Mouse (Mus musculus): Measurements from ENCODE around the gene Hc. TPM values are rescaled to one million over a fixed set of nuclear protein-coding genes. Genes with fewer than 3 reads are reported as not detected.
A peak's percentile ranks its signal among the peaks of the same experiment; 100 is the strongest.

Hc gene
- polyA plus RNA-seq, 1 experiment from 2014 or later = 0.41 TPM

GRCm38 (mm10) chr2:35067117-35067516 is 5.9 kb upstream of the Hc start:
- H3K4me1 ChIP-seq (ENCODE audit: control insufficient read depth, insufficient read depth, low read length) = no peaks in the 10 kb centered on the region
- no peak overlapping the region for H3K27ac ChIP-seq (replicated peaks; ENCODE audit: low read depth, low read length)
- no peak overlapping the region for H3K9ac ChIP-seq (replicated peaks; ENCODE audit: low read length)
- WGBS = 91% methylated on average over 11 of the region's 11 CpGs
- no peak for DNase-seq
- no peaks in the 10 kb centered on the region for H3K36me3 ChIP-seq (ENCODE audit: control insufficient read depth, insufficient read depth, low read length)
- H3K27me3 ChIP-seq (ENCODE audit: control insufficient read depth, insufficient read depth, low read length) = no peaks in the 10 kb centered on the region
- no peak overlapping the region for H3K4me2 ChIP-seq (ENCODE audit: low read length)
- no peak for ATAC-seq (ENCODE audit: low FRiP score, low TSS enrichment)
- no peaks in the 10 kb centered on the region for H3K9me3 ChIP-seq (ENCODE audit: control insufficient read depth, low read length)
- no peak overlapping the region for H3K4me3 ChIP-seq (replicated peaks; ENCODE audit: low read depth, low read length)

DNA sequence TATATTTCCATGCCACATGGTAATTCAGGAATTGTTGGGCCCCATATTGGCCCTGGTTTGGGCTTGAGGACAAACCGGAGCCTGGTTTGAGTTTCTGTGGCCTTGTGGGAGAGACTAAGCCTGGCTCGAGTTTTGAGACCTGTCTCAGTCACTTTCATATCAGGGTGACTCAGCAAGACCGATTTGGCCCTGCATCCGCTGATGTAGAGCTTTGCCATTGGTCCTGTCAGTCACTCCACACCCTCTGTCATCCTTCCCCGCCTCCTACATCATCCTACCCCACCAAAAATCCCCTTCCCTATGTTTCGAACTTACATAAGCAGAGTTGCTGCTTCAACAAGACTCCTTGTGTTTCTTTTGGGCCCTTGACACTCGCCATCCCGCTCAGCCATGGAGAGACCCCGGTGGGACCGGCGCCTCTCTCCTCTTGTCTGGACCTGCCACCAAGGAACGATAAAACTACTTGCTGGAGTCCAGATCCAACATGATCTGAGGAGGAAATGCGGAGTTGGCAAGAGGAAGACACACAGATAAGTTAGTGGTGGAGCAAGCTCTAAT is 5.4 kb upstream of the Hc start:
- WGBS = 92% methylated on average over 13 of the region's 13 CpGs
- no peak overlapping the region for H3K9ac ChIP-seq (replicated peaks; ENCODE audit: low read length)
- no peaks in the 10 kb centered on the region for H3K9me3 ChIP-seq (ENCODE audit: control insufficient read depth, low read length)
- ATAC-seq (ENCODE audit: low FRiP score, low TSS enrichment) (no peak), DNase-seq (no peak)
- H3K27ac ChIP-seq (replicated peaks; ENCODE audit: low read depth, low read length) = no peak overlapping the region
- H3K4me3 ChIP-seq (replicated peaks; ENCODE audit: low read depth, low read length) = no peak overlapping the region
- no peaks in the 10 kb centered on the region for H3K36me3 ChIP-seq (ENCODE audit: control insufficient read depth, insufficient read depth, low read length)
- no peaks in the 10 kb centered on the region for H3K4me1 ChIP-seq (ENCODE audit: control insufficient read depth, insufficient read depth, low read length)
- H3K4me2 ChIP-seq (ENCODE audit: low read length) = no peak overlapping the region
- H3K27me3 ChIP-seq (ENCODE audit: control insufficient read depth, insufficient read depth, low read length) = no peaks in the 10 kb centered on the region

DNA sequence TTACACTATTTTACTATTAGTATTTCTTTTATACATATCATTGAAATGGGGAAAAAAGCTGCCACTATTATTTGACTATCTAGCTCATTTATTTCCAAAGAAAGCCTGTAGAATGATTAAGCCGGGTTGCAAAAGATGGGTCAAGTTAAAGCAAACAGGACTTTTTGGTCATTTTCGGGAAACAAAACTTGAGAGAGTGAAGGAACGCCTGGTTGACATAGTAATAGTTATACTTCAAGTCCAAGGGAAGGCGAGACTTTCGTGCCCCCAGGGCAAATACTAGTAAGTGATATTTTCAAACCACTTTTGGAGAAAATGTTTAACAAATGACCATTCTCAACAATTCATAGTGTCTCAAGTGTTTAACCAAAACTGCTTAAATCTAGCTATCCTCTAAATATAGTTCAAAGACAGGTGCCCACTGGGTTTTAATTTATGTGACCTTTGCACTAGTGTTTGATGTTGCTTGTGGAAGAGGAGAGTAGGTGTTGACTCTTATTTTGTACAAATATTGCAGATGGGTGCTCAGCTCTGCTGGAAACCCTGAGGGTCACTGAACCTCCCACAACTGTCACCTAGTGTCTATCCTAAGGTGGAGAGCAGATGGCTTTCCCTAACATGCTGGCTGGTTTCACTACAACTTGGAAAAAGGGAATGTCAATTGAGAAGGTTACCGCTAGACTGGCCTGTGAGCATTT is 2.2 kb upstream of the Hc start:
- no peak overlapping the region for H3K9ac ChIP-seq (replicated peaks; ENCODE audit: low read length)

GRCm38 (mm10) chr2:35060897-35061296 is 341 bp downstream of the Hc start:
- ATAC-seq (ENCODE audit: low FRiP score, low TSS enrichment) = no peak
- DNase-seq = no peak
- no peaks in the 10 kb centered on the region for H3K9me3 ChIP-seq (ENCODE audit: control insufficient read depth, low read length)
- no peak overlapping the region for H3K4me3 ChIP-seq (replicated peaks; ENCODE audit: low read depth, low read length)
- H3K36me3 ChIP-seq (ENCODE audit: control insufficient read depth, insufficient read depth, low read length) = no peaks in the 10 kb centered on the region
- no peak overlapping the region for H3K9ac ChIP-seq (replicated peaks; ENCODE audit: low read length)
- no peak overlapping the region for H3K27ac ChIP-seq (replicated peaks; ENCODE audit: low read depth, low read length)
- no peak overlapping the region for H3K4me2 ChIP-seq (ENCODE audit: low read length)
- no peaks in the 10 kb centered on the region for H3K4me1 ChIP-seq (ENCODE audit: control insufficient read depth, insufficient read depth, low read length)
- no peaks in the 10 kb centered on the region for H3K27me3 ChIP-seq (ENCODE audit: control insufficient read depth, insufficient read depth, low read length)
- WGBS = 86% methylated on average over 6 of the region's 6 CpGs

More for the DNA sequence above, 2.2 kb upstream of the Hc start:
- Histone ChIP-seq H3K4me3 (replicated peaks; ENCODE audit: low read depth, low read length) (no peak overlapping the region), H3K4me2 (ENCODE audit: low read length) (no peak overlapping the region), H3K27me3 (ENCODE audit: control insufficient read depth, insufficient read depth, low read length) (no peaks in the 10 kb centered on the region), H3K27ac (replicated peaks; ENCODE audit: low read depth, low read length) (no peak overlapping the region), H3K9me3 (ENCODE audit: control insufficient read depth, low read length) (no peaks in the 10 kb centered on the region), H3K4me1 (ENCODE audit: control insufficient read depth, insufficient read depth, low read length) (no peaks in the 10 kb centered on the region), H3K36me3 (ENCODE audit: control insufficient read depth, insufficient read depth, low read length) (no peaks in the 10 kb centered on the region)
- DNase-seq = no peak
- 95% methylated on average over 6 of the region's 6 CpGs for WGBS
- ATAC-seq (ENCODE audit: low FRiP score, low TSS enrichment) = no peak

GRCm38 (mm10) chr2:35060256-35060655 is 982 bp downstream of the Hc start:
- H3K4me3 ChIP-seq (replicated peaks; ENCODE audit: low read depth, low read length) = no peak overlapping the region
- no peaks in the 10 kb centered on the region for H3K4me1 ChIP-seq (ENCODE audit: control insufficient read depth, insufficient read depth, low read length)
- H3K36me3 ChIP-seq (ENCODE audit: control insufficient read depth, insufficient read depth, low read length) = no peaks in the 10 kb centered on the region
- H3K27me3 ChIP-seq (ENCODE audit: control insufficient read depth, insufficient read depth, low read length) = no peaks in the 10 kb centered on the region
- no peak overlapping the region for H3K4me2 ChIP-seq (ENCODE audit: low read length)
- 93% methylated on average over 5 of the region's 5 CpGs for WGBS
- H3K27ac ChIP-seq (replicated peaks; ENCODE audit: low read depth, low read length) = no peak overlapping the region
- H3K9me3 ChIP-seq (ENCODE audit: control insufficient read depth, low read length) = no peaks in the 10 kb centered on the region
- DNase-seq (no peak), ATAC-seq (ENCODE audit: low FRiP score, low TSS enrichment) (no peak)
- no peak overlapping the region for H3K9ac ChIP-seq (replicated peaks; ENCODE audit: low read length)

DNA sequence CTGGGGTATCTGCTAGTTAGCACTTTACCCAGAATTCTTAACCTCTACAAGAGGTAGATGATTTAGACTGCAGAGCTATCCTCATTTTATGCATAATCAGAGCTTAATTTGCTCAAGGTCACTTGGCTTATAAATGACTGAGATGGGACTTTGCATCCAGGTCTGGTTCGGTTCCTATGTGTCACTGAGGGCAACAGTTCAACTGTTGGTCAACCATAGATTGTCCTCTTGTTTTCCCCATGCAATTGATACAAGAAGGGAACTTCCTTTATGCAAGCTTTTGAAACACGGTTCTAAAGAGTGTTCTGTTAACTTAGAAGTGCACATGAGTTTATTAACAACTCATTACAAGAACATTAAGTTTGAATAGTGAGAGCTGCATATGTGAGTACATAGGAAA is 2.9 kb downstream of the Hc start:
- H3K4me2 ChIP-seq (ENCODE audit: low read length) = no peak overlapping the region
- H3K9me3 ChIP-seq (ENCODE audit: control insufficient read depth, low read length) = no peaks in the 10 kb centered on the region
- ATAC-seq (ENCODE audit: low FRiP score, low TSS enrichment) = no peak
- no peak overlapping the region for H3K9ac ChIP-seq (replicated peaks; ENCODE audit: low read length)
- H3K27ac ChIP-seq (replicated peaks; ENCODE audit: low read depth, low read length) = no peak overlapping the region
- no peaks in the 10 kb centered on the region for H3K4me1 ChIP-seq (ENCODE audit: control insufficient read depth, insufficient read depth, low read length)
- no peak overlapping the region for H3K4me3 ChIP-seq (replicated peaks; ENCODE audit: low read depth, low read length)
- H3K27me3 ChIP-seq (ENCODE audit: control insufficient read depth, insufficient read depth, low read length) = no peaks in the 10 kb centered on the region
- H3K36me3 ChIP-seq (ENCODE audit: control insufficient read depth, insufficient read depth, low read length) = no peaks in the 10 kb centered on the region
- DNase-seq = no peak
- 84% methylated on average over 2 of the region's 2 CpGs for WGBS

DNA sequence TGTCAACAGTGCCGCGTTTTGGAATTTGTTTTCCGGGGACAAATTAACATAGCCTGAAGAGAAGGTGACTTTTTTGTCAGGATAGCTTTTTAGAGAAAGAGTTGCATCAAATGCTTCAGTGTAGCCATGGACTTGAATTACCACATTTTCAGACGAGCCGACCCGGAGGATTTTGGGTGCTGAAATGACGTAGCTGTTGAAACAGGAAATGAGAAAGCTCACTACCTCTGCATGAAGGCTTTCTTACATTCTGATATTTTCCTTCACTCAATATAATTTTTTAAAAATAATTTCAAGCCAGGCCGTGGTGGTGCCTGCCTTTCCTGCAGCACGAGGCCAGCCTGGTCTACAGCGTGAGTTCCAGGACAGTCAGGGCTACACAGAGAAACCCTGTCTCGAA is 4.0 kb downstream of the Hc start:
- no peak overlapping the region for H3K9ac ChIP-seq (replicated peaks; ENCODE audit: low read length)
- H3K27ac ChIP-seq (replicated peaks; ENCODE audit: low read depth, low read length) = no peak overlapping the region
- ATAC-seq (ENCODE audit: low FRiP score, low TSS enrichment) (no peak), DNase-seq (no peak)
- WGBS = 91% methylated on average over 11 of the region's 11 CpGs
- H3K9me3 ChIP-seq (ENCODE audit: control insufficient read depth, low read length) = no peaks in the 10 kb centered on the region
- H3K27me3 ChIP-seq (ENCODE audit: control insufficient read depth, insufficient read depth, low read length) = no peaks in the 10 kb centered on the region
- H3K4me2 ChIP-seq (ENCODE audit: low read length) = no peak overlapping the region
- no peak overlapping the region for H3K4me3 ChIP-seq (replicated peaks; ENCODE audit: low read depth, low read length)
- no peaks in the 10 kb centered on the region for H3K4me1 ChIP-seq (ENCODE audit: control insufficient read depth, insufficient read depth, low read length)
- no peaks in the 10 kb centered on the region for H3K36me3 ChIP-seq (ENCODE audit: control insufficient read depth, insufficient read depth, low read length)

DNA sequence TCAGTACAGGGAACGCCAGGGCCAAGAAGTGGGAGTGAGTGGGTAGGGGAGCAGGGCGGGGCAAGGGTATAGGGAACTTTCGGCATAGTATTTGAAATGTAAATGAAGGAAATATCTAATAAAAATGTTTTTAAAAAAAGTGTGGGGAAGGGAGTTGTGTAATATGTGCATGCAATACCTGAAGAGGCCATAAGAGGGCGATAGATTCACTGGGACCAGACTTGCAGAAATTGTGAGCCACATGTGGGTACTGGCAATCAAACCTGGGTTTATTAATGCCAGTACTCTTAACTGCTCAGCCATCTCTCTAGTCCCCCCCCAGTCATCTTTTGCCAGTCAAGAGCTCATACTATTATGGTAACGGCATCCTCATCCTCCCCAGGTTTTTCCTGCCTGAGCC is 12.4 kb downstream of the Hc start:
- DNase-seq = peak; percentile 23
- Histone ChIP-seq H3K4me3 (replicated peaks; ENCODE audit: low read depth, low read length) (no peak overlapping the region), H3K27ac (replicated peaks; ENCODE audit: low read depth, low read length) (no peak overlapping the region), H3K4me1 (ENCODE audit: control insufficient read depth, insufficient read depth, low read length) (no peaks in the 10 kb centered on the region), H3K36me3 (ENCODE audit: control insufficient read depth, insufficient read depth, low read length) (no peaks in the 10 kb centered on the region), H3K4me2 (ENCODE audit: low read length) (no peak overlapping the region), H3K9me3 (ENCODE audit: control insufficient read depth, low read length) (no peaks in the 10 kb centered on the region), H3K9ac (replicated peaks; ENCODE audit: low read length) (no peak overlapping the region), H3K27me3 (ENCODE audit: control insufficient read depth, insufficient read depth, low read length) (no peaks in the 10 kb centered on the region)
- 42% methylated on average over 5 of the region's 5 CpGs for WGBS
- ATAC-seq (ENCODE audit: low FRiP score, low TSS enrichment) = no peak

DNA sequence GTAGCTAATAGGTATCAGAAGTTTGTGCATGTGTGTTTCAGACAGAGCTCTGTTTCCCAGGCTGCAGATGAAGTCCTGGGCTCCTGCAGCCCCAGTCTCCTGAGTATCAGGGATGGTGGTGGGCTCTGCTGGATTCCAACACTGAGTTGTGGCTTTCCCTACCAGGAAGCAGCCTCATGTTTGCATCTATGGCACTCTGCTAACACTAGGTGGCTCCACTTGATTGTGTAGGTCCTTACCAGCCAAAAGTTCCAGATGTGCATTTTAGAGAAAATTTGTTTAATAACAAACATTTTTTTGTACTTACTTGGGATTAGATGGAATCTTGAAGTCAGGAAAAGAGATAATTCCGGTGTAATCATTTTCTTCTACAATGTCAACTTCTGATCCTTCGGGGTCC is 16.3 kb downstream of the Hc start:
- DNase-seq = peak; percentile 42
- Histone ChIP-seq H3K27ac (replicated peaks; ENCODE audit: low read depth, low read length) (no peak overlapping the region), H3K9me3 (ENCODE audit: control insufficient read depth, low read length) (no peaks in the 10 kb centered on the region), H3K27me3 (ENCODE audit: control insufficient read depth, insufficient read depth, low read length) (no peaks in the 10 kb centered on the region), H3K4me2 (ENCODE audit: low read length) (no peak overlapping the region), H3K4me1 (ENCODE audit: control insufficient read depth, insufficient read depth, low read length) (no peaks in the 10 kb centered on the region), H3K36me3 (ENCODE audit: control insufficient read depth, insufficient read depth, low read length) (no peaks in the 10 kb centered on the region), H3K4me3 (replicated peaks; ENCODE audit: low read depth, low read length) (no peak overlapping the region), H3K9ac (replicated peaks; ENCODE audit: low read length) (no peak overlapping the region)
- WGBS = 79% methylated on average over 2 of the region's 2 CpGs
- ATAC-seq (ENCODE audit: low FRiP score, low TSS enrichment) = no peak

Measured in midbrain, embryonic 14.5 days (tissue).